Mouse (Mus musculus) cortical plate, adult 2 months (tissue): Measurements from ENCODE around the gene Kat5.

ENCODE experiments used
- CTCF ChIP-seq: fragments of 200-500 bp; IDR thresholded peaks from 2 replicates; pipeline ENCODE4 v1.5.1; 2011; ENCODE audit warnings: mild to moderate bottlenecking, control low read depth, low read length; ENCODE audit not compliant: insufficient read depth; ENCODE audit errors: extremely low read depth
- POLR2A ChIP-seq: fragments of 200-500 bp; IDR thresholded peaks from 2 replicates; pipeline ENCODE4 v1.6.1; 2011; ENCODE audit warnings: mild to moderate bottlenecking, low read length, control low read depth; ENCODE audit not compliant: insufficient read depth; ENCODE audit errors: extremely low read depth

GRCm38 (mm10) chr19:5649298-5649741 lies 39.3 kb upstream of the Kat5 start:
- TF ChIP-seq CTCF (no peak), POLR2A (no peak)
